Mouse (Mus musculus) E14TG2a.4 (cell line): ENCODE measurements at regions not wholly inside any gene's neighbourhood (a gene's known extent, or its start where the extent isn't known, plus 50 kb on each side); places are given as distances from the start of the nearest gene placed in this dataset.

ENCODE experiments used
- H3K27me3 ChIP-seq: 2 replicates; pipeline ENCODE4 v1.6.1; 2014; ENCODE audit warnings: low read length, control low read depth; ENCODE audit not compliant: insufficient read depth
- H3K36me3 ChIP-seq: 2 replicates; pipeline ENCODE4 v1.6.1; 2014; ENCODE audit warnings: low read length, control low read depth; ENCODE audit not compliant: insufficient read depth
- H3K4me1 ChIP-seq: replicated peaks from 2 replicates; pipeline ENCODE4 v1.6.1; 2014; ENCODE audit warnings: low read depth, low read length, control low read depth
- H3K4me3 ChIP-seq: replicated peaks from 2 replicates; pipeline ENCODE4 v1.5.1; 2014; ENCODE audit warnings: mild to moderate bottlenecking, low read length
- H3K9me3 ChIP-seq: 2 replicates; pipeline ENCODE4 v1.6.1; 2014; ENCODE audit warnings: low read length, control low read depth
- CTCF ChIP-seq: conservative IDR thresholded peaks from 2 replicates; pipeline ENCODE4 v1.5.1; 2014; ENCODE audit warnings: low read length
- NANOG ChIP-seq: IDR thresholded peaks from 2 replicates; pipeline ENCODE4 v1.6.1; 2014; ENCODE audit warnings: borderline replicate concordance, low read length, mixed read lengths
- POU5F1 ChIP-seq: IDR thresholded peaks from 2 replicates; pipeline ENCODE4 v1.6.1; 2014; ENCODE audit warnings: low read length, borderline replicate concordance

GRCm38 (mm10) chr10:97189696-97190095 lies 289.7 kb upstream of the Dcn start:
- no peak for TF ChIP-seq POU5F1
- TF ChIP-seq NANOG: no peak
- no peak for TF ChIP-seq CTCF
- H3K4me1 ChIP-seq: no peaks in the 10 kb centered on the region
- no peak overlapping the region for H3K4me3 ChIP-seq
- H3K9me3 ChIP-seq: no peaks in the 10 kb centered on the region
- no peaks in the 10 kb centered on the region for H3K36me3 ChIP-seq
- no peaks in the 10 kb centered on the region for H3K27me3 ChIP-seq

GRCm38 (mm10) chr10:97211238-97211695 lies 268.1 kb upstream of the Dcn start:
- Histone ChIP-seq H3K9me3 (no peaks in the 10 kb centered on the region), H3K27me3 (no peaks in the 10 kb centered on the region), H3K4me3 (no peak overlapping the region), H3K4me1 (no peaks in the 10 kb centered on the region), H3K36me3 (no peaks in the 10 kb centered on the region)
- TF ChIP-seq NANOG: no peak
- no peak for TF ChIP-seq CTCF
- TF ChIP-seq POU5F1: no peak

- Histone ChIP-seq H3K9me3 (no peaks in the 10 kb centered on the region), H3K4me1 (no peaks in the 10 kb centered on the region), H3K4me3 (no peak overlapping the region), H3K36me3 (no peaks in the 10 kb centered on the region), H3K27me3 (no peaks in the 10 kb centered on the region)
- TF ChIP-seq NANOG: no peak
- TF ChIP-seq POU5F1: no peak
- TF ChIP-seq CTCF: no peak
Measured at GRCm38 (mm10) chr10:97211785-97212398, 267.5 kb upstream of the Dcn start.

- H3K4me3 ChIP-seq: no peak overlapping the region
- H3K27me3 ChIP-seq: no peaks in the 10 kb centered on the region
- no peaks in the 10 kb centered on the region for H3K4me1 ChIP-seq
- no peaks in the 10 kb centered on the region for H3K9me3 ChIP-seq
- no peak for TF ChIP-seq NANOG
- TF ChIP-seq POU5F1: no peak
- TF ChIP-seq CTCF: no peak
- H3K36me3 ChIP-seq: no peaks in the 10 kb centered on the region
Measured at GRCm38 (mm10) chr10:97219474-97219873, 259.9 kb upstream of the Dcn start.

- H3K36me3 ChIP-seq: no peaks in the 10 kb centered on the region
- no peak overlapping the region for H3K4me3 ChIP-seq
- H3K4me1 ChIP-seq: no peaks in the 10 kb centered on the region
- H3K27me3 ChIP-seq: no peaks in the 10 kb centered on the region
- no peaks in the 10 kb centered on the region for H3K9me3 ChIP-seq
- TF ChIP-seq CTCF: no peak
- no peak for TF ChIP-seq NANOG
- TF ChIP-seq POU5F1: no peak
Measured at GRCm38 (mm10) chr10:97220431-97220830, 259.0 kb upstream of the Dcn start.

GRCm38 (mm10) chr10:97235631-97236030 lies 243.8 kb upstream of the Dcn start:
- Histone ChIP-seq H3K36me3 (no peaks in the 10 kb centered on the region), H3K27me3 (no peaks in the 10 kb centered on the region), H3K4me1 (no peaks in the 10 kb centered on the region), H3K4me3 (no peak overlapping the region), H3K9me3 (no peaks in the 10 kb centered on the region)
- no peak for TF ChIP-seq NANOG
- no peak for TF ChIP-seq POU5F1
- TF ChIP-seq CTCF: no peak

GRCm38 (mm10) chr10:97241476-97241875 lies 237.9 kb upstream of the Dcn start:
- Histone ChIP-seq H3K9me3 (no peaks in the 10 kb centered on the region), H3K4me3 (no peak overlapping the region), H3K4me1 (no peaks in the 10 kb centered on the region), H3K36me3 (no peaks in the 10 kb centered on the region), H3K27me3 (no peaks in the 10 kb centered on the region)
- no peak for TF ChIP-seq NANOG
- no peak for TF ChIP-seq CTCF
- no peak for TF ChIP-seq POU5F1

GRCm38 (mm10) chr10:97245674-97246073 lies 233.7 kb upstream of the Dcn start:
- 0 out of 2 replicates have a peak, but pooled peaks cover 2% of the 10 kb centered on the region for H3K4me1 ChIP-seq
- no peaks in the 10 kb centered on the region for H3K27me3 ChIP-seq
- TF ChIP-seq CTCF (no peak), NANOG (no peak), POU5F1 (no peak)
- no peaks in the 10 kb centered on the region for H3K36me3 ChIP-seq
- H3K4me3 ChIP-seq: no peak overlapping the region
- H3K9me3 ChIP-seq: no peaks in the 10 kb centered on the region

- TF ChIP-seq POU5F1 (no peak), CTCF (no peak), NANOG (no peak)
- H3K4me3 ChIP-seq: no peak overlapping the region
- H3K4me1 ChIP-seq: 0 out of 2 replicates have a peak, but pooled peaks cover 2% of the 10 kb centered on the region
- no peaks in the 10 kb centered on the region for H3K27me3 ChIP-seq
- H3K9me3 ChIP-seq: no peaks in the 10 kb centered on the region
- no peaks in the 10 kb centered on the region for H3K36me3 ChIP-seq
Measured at GRCm38 (mm10) chr10:97248522-97248921, 230.9 kb upstream of the Dcn start.
